Mouse (Mus musculus): ENCODE data around the gene Adgrf1. TPM values are rescaled to one million over a fixed set of nuclear protein-coding genes. Genes with fewer than 3 reads are reported as not detected.

Adgrf1 gene
- polyA plus RNA-seq (2016; fragmentation: Nextera tagmentation; extraction: Ambion mirVana), result not detected in 2 replicates

DNA sequence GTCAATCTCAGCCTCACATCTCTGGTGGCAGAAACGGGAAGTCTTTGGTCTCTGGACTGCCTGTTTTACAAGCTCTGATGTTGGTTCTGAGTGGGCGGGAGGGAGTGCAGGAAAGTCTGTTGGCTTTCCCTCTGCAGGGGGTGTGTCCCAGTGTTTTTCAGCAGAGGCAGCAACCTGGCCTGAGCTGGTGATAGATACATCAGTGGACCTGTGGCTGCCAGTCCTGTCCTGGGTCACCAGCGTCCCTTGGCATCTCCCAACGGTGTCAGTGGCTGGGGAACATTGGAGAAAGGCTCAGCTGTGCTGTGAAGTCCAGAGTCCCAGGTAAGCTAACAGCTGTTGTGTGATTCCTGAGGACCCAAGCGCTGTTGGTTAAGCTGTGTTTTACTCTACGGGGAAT is at the start of gene Adgrf1:
Adgrf1 (plus strand) TSS at position 169 of the 400 bp plus-strand sequence.
- no peak within 1 kb of the TSS for H3K4me2 ChIP-seq
- no peaks in the 10 kb centered on the region for H3K36me3 ChIP-seq
- H3K4me3 ChIP-seq (replicated peaks), result no peak within 1 kb of the TSS
- 0 out of 2 replicates have a peak, but pooled peaks cover 4% of the 10 kb centered on the region for H3K9me3 ChIP-seq
- 60% methylated on average over 6 of the region's 6 CpGs for WGBS
- no peak for ATAC-seq (ENCODE audit: insufficient number of reproducible peaks, insufficient read depth, low FRiP score, low TSS enrichment, low read depth)
- H3K27me3 ChIP-seq, result no peaks in the 10 kb centered on the region
- no peak within 1 kb of the TSS for H3K9ac ChIP-seq (replicated peaks)
- no peak within 1 kb of the TSS for H3K27ac ChIP-seq
- 0 out of 2 replicates have a peak, but pooled peaks cover 5% of the 10 kb centered on the region for H3K4me1 ChIP-seq (replicated peaks)

DNA sequence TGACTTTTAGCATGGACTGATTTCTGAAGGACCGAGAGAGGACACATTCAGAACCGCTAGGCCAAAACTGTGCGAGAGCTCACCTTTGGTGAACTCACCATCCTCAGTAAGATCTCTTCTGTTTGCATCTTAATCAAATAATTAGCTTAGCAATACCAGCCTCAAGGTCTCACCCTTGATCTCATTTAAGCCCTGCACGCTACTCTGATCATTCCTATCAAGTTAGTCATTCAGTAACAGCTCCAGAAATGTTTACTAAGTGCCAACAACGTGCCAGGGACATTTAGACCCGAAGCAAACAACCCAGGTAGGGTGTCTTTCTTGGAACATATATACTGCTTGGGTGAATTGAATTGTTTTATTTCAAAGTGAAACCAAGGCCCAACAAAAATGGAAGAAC is 44.0 kb upstream of the Adgrf1 start:
- H3K4me3 ChIP-seq (replicated peaks), result no peak overlapping the region
- no peak overlapping the region for H3K27ac ChIP-seq
- H3K4me1 ChIP-seq (replicated peaks), result no peaks in the 10 kb centered on the region
- WGBS, result 90% methylated on average over 6 of the region's 6 CpGs
- H3K9me3 ChIP-seq, result 0 out of 2 replicates have a peak, but pooled peaks cover 5% of the 10 kb centered on the region
- H3K27me3 ChIP-seq, result no peaks in the 10 kb centered on the region
- no peak overlapping the region for H3K9ac ChIP-seq (replicated peaks)
- no peak for ATAC-seq (ENCODE audit: insufficient number of reproducible peaks, insufficient read depth, low FRiP score, low TSS enrichment, low read depth)
- H3K4me2 ChIP-seq, result no peak overlapping the region
- H3K36me3 ChIP-seq, result no peaks in the 10 kb centered on the region

DNA sequence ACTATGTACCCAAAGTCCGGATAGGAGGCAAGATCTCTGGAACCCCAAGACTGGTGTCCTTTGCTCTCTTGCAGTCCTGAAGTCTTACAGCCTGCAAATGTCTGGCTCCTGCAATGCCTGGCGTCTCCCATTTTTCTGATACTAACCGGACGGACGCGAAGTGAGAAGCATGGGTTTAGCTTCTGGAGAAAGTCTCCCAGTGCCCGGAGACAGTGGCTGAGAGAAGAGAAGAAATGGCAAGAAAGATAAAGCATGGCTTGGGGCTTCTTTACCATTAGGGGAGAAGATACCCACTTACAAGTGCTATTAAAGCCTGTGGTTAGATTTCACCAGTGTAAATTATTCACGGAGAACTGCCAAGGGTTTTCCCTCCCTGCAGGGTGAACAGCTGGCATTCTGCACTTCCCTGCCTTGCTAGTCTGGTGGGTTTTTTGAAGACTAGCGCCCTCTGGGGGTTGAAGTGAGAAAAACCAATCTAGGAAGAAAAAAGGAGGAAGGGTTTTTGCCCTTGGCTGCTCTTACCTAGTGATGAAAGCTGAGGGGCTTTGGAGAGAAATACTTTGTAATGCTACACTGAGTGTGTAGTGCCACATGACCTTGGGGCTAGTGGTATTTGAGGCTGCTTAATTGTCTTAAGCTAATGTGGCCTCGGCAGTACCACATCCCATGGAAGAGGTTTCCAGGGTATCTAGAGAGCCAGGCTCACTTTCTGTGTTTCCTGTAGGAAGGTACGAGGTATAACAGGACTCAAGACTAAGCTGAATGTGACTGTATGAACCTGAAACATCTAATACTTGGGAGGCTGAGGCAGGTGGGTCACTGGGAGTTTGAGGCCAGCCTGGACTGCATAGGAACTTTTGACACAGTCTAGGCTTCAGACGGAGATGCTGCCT is 40.3 kb upstream of the Adgrf1 start:
- H3K36me3 ChIP-seq, result no peaks in the 10 kb centered on the region
- H3K27ac ChIP-seq, result no peak overlapping the region
- H3K4me3 ChIP-seq (replicated peaks), result 0 out of 2 replicates have a peak overlapping the region, but pooled peaks have one; percentile 9
- H3K4me2 ChIP-seq, result peak overlapping the region; percentile 41
- WGBS, result 40% methylated on average over 12 of the region's 12 CpGs
- H3K4me1 ChIP-seq (replicated peaks), result peaks cover 10% of the 10 kb centered on the region; the same call in 1 of the 2 replicates
- H3K27me3 ChIP-seq, result no peaks in the 10 kb centered on the region
- H3K9me3 ChIP-seq, result no peaks in the 10 kb centered on the region
- no peak overlapping the region for H3K9ac ChIP-seq (replicated peaks)
- ATAC-seq (ENCODE audit: insufficient number of reproducible peaks, insufficient read depth, low FRiP score, low TSS enrichment, low read depth), result peak; percentile 44; the same call in 1 of the 2 replicates

DNA sequence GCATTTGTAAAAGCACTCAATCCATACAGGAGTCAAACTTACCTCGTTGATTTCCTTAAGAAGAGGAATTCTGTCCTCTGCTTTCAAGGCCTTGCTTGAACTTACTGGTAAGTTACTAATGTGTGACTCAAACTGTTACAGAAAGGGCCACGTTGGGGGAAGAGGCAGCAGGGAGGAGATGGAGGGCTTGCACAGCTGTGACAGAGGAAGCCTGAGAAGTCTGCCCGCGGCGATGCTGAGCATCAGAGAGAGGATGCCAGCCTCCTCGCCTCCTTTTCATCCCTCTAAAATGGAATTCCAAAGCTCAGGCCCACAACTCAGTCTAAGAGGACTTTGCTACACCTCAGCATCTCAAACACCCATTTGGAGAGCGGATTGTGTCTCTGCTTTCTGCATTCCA is 39.3 kb upstream of the Adgrf1 start:
- H3K4me2 ChIP-seq, result no peak overlapping the region

DNA sequence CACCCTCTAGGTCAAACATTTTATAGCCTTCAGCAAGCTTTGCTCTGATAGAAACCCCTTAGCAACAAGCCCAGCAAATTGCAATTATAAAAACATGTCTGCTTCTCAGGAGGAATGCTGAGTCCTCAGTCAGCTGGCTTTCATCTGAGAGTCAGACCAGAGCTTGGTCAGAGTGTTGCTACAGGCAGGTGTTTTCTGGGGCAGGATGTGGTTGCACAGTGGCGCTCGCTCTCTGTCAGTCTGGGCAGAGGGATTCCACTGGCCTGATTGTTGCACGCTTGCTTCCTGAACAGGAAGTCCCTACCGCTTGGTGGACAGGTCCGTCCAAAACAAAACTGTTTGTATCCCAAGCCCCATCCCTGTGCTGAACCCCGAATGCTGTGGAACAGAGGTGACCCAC is 37.4 kb upstream of the Adgrf1 start:
- H3K9me3 ChIP-seq, result no peaks in the 10 kb centered on the region
- no peak overlapping the region for H3K4me2 ChIP-seq
- no peak for ATAC-seq (ENCODE audit: insufficient number of reproducible peaks, insufficient read depth, low FRiP score, low TSS enrichment, low read depth)
- H3K4me3 ChIP-seq (replicated peaks), result no peak overlapping the region
- H3K9ac ChIP-seq (replicated peaks), result no peak overlapping the region
- H3K36me3 ChIP-seq, result no peaks in the 10 kb centered on the region
- WGBS, result 51% methylated on average over 6 of the region's 6 CpGs
- peaks cover 10% of the 10 kb centered on the region; the same call in 1 of the 2 replicates for H3K4me1 ChIP-seq (replicated peaks)
- H3K27ac ChIP-seq, result no peak overlapping the region
- H3K27me3 ChIP-seq, result no peaks in the 10 kb centered on the region

More for the DNA sequence above, 39.3 kb upstream of the Adgrf1 start:
- peaks cover 10% of the 10 kb centered on the region; the same call in 1 of the 2 replicates for H3K4me1 ChIP-seq (replicated peaks)
- H3K9me3 ChIP-seq, result no peaks in the 10 kb centered on the region
- no peaks in the 10 kb centered on the region for H3K27me3 ChIP-seq
- no peak overlapping the region for H3K4me3 ChIP-seq (replicated peaks)
- no peak for ATAC-seq (ENCODE audit: insufficient number of reproducible peaks, insufficient read depth, low FRiP score, low TSS enrichment, low read depth)
- no peak overlapping the region for H3K27ac ChIP-seq
- no peaks in the 10 kb centered on the region for H3K36me3 ChIP-seq
- no peak overlapping the region for H3K9ac ChIP-seq (replicated peaks)
- WGBS, result 82% methylated on average over 7 of the region's 7 CpGs

DNA sequence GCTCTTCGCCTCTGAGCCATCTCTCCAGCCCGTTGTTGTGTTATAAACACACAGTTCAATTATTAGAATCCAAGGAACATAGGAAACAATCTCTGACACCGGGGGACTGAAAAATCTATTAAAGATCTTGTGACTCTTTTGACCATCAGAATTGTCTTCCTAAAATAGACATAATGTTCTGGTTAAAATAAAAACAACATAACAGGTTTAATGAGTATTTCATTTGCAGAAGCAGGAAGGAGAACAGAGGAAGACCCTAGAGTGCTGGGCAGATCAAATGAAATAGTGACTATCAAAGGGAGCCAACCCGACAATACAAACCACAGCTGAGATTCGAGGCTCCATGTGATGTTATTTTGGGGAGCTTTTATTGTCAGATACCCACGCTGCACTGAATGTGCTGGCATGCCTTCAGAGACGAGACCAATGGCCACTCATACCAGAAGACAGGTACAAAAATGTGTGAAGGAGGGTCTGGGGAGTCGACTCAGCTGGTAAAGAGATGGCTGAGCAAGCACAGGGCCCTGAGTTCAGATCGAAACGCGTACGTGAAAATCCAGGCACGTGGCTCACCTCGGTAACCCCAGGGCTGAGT is 33.4 kb upstream of the Adgrf1 start:
- Histone ChIP-seq H3K27ac (no peak overlapping the region), H3K36me3 (no peaks in the 10 kb centered on the region), H3K9ac (replicated peaks) (no peak overlapping the region), H3K9me3 (no peaks in the 10 kb centered on the region), H3K4me1 (replicated peaks) (peaks cover 10% of the 10 kb centered on the region; the same call in 1 of the 2 replicates), H3K4me3 (replicated peaks) (no peak overlapping the region), H3K4me2 (no peak overlapping the region), H3K27me3 (no peaks in the 10 kb centered on the region)
- ATAC-seq (ENCODE audit: insufficient number of reproducible peaks, insufficient read depth, low FRiP score, low TSS enrichment, low read depth), result no peak
- WGBS, result 85% methylated on average over 14 of the region's 14 CpGs

DNA sequence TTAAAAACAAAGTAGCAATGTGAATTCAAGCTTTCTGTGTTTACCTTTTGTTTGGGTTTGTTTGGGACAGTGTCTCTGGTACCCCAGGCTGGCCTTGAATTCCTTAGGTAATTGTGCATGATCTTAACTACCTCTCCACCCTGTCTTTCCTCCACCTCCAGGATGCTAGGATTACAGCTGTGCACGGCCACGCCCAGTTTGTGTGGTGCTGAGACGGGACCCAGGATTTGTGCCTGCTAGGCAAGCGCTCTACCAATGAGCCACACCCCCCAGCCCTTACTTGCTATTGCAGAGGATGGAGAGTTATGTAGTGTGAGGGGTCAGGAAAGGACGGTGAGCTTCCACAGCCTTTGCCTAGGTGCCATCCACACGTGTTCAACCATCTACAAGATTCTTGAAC is 31.1 kb upstream of the Adgrf1 start:
- Histone ChIP-seq H3K9ac (replicated peaks) (no peak overlapping the region), H3K4me1 (replicated peaks) (no peaks in the 10 kb centered on the region), H3K27me3 (no peaks in the 10 kb centered on the region), H3K4me3 (replicated peaks) (no peak overlapping the region), H3K9me3 (no peaks in the 10 kb centered on the region), H3K4me2 (no peak overlapping the region), H3K36me3 (no peaks in the 10 kb centered on the region), H3K27ac (no peak overlapping the region)
- 71% methylated on average over 6 of the region's 6 CpGs for WGBS
- no peak for ATAC-seq (ENCODE audit: insufficient number of reproducible peaks, insufficient read depth, low FRiP score, low TSS enrichment, low read depth)

DNA sequence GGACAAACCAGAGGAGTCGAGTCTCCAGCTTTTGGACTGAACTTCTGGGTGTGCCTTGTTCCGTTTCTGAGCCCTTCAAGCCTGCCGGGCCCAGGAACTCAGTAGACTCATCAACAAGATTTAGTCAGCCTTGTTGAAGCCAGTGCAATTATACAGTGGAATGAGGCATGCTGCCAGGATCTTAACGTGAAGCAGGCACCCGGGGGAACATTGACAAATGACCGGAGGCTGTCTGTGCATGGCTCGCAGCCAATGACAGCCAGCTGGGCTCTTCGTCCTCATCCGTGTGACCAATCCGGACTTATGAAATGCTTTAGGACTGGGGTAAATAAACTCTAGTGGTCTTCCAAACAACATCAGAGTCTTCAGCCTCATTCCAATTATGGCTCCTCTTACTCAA is 29.0 kb upstream of the Adgrf1 start:
- Histone ChIP-seq H3K4me1 (replicated peaks) (no peaks in the 10 kb centered on the region), H3K36me3 (no peaks in the 10 kb centered on the region), H3K4me2 (no peak overlapping the region), H3K27me3 (no peaks in the 10 kb centered on the region), H3K9me3 (no peaks in the 10 kb centered on the region), H3K4me3 (replicated peaks) (no peak overlapping the region), H3K27ac (no peak overlapping the region), H3K9ac (replicated peaks) (no peak overlapping the region)
- WGBS, result 62% methylated on average over 10 of the region's 10 CpGs
- ATAC-seq (ENCODE audit: insufficient number of reproducible peaks, insufficient read depth, low FRiP score, low TSS enrichment, low read depth), result no peak

DNA sequence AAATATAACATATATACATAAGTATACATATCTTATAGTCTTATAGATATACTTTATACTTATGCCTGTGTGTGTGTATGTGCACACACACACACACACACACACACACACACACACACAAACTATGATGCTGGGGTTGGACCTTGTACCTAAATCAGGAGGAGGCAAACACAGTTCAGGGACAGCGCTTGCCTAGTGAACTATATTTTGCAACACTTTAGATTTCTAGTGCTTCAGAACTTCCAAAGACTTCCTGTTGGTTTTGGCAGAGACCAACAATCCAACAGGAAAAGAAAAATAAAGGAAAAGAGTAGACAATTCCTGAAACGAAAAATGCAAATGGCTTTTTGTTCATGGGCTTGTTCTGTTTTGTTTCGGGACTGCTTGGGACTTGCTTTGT is 27.5 kb upstream of the Adgrf1 start:
- H3K4me1 ChIP-seq (replicated peaks), result no peaks in the 10 kb centered on the region
- H3K27ac ChIP-seq, result no peak overlapping the region
- WGBS, result 76% methylated on average over 3 of the region's 3 CpGs
- H3K4me2 ChIP-seq, result no peak overlapping the region
- H3K4me3 ChIP-seq (replicated peaks), result no peak overlapping the region
- H3K36me3 ChIP-seq, result no peaks in the 10 kb centered on the region
- no peak overlapping the region for H3K9ac ChIP-seq (replicated peaks)
- ATAC-seq (ENCODE audit: insufficient number of reproducible peaks, insufficient read depth, low FRiP score, low TSS enrichment, low read depth), result no peak
- H3K27me3 ChIP-seq, result no peaks in the 10 kb centered on the region
- H3K9me3 ChIP-seq, result no peaks in the 10 kb centered on the region

DNA sequence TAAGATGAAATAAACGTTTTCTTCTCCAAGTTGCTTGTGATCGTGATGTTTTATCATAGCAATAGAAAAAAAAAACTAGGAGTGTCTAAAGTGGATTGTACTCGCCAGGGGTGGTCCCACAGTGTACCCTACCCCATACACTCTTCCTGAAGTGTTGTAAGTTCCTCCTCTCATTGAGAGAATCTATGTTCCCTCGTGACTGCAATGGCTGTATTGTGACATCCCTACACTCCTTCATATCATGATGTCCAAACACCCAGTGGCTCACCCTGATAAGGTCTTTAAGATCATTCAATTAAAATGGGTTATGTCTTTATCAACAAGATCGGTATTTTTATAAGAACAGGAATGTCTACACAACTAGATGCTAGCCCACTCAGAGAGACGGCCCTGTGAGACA is 24.8 kb upstream of the Adgrf1 start:
- no peak for ATAC-seq (ENCODE audit: insufficient number of reproducible peaks, insufficient read depth, low FRiP score, low TSS enrichment, low read depth)
- H3K4me2 ChIP-seq, result no peak overlapping the region

DNA sequence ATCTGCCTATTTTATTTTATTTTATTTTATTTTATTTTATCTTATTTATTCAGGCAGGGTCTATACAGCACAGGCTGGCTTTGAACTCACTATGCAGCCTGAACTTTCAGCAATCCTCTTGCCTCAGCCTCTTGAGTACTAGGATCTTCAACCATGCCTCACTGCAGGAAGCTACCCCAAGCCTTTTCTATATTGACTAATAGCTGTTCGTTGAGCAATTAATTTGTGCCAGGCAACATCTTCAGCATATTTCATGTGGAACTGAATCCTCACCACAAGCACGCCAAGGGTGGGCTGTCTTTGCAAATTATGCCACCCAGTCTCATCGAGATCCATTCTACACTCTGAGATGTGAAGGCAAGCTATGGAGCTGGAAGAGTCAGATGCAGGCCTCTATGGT is 22.9 kb upstream of the Adgrf1 start:
- Histone ChIP-seq H3K9me3 (no peaks in the 10 kb centered on the region), H3K36me3 (no peaks in the 10 kb centered on the region), H3K27ac (no peak overlapping the region), H3K9ac (replicated peaks) (no peak overlapping the region), H3K4me3 (replicated peaks) (no peak overlapping the region), H3K4me1 (replicated peaks) (peaks cover 8% of the 10 kb centered on the region; the same call in 1 of the 2 replicates), H3K4me2 (no peak overlapping the region), H3K27me3 (no peaks in the 10 kb centered on the region)
- WGBS, result 89% methylated on average over 3 of the region's 3 CpGs
- ATAC-seq (ENCODE audit: insufficient number of reproducible peaks, insufficient read depth, low FRiP score, low TSS enrichment, low read depth), result no peak

More for the DNA sequence above, 24.8 kb upstream of the Adgrf1 start:
- 86% methylated on average over 6 of the region's 6 CpGs for WGBS
- Histone ChIP-seq H3K27ac (no peak overlapping the region), H3K9me3 (no peaks in the 10 kb centered on the region), H3K27me3 (no peaks in the 10 kb centered on the region), H3K4me1 (replicated peaks) (peaks cover 8% of the 10 kb centered on the region; the same call in 1 of the 2 replicates), H3K9ac (replicated peaks) (no peak overlapping the region), H3K4me3 (replicated peaks) (no peak overlapping the region), H3K36me3 (no peaks in the 10 kb centered on the region)
